Mouse (Mus musculus): ENCODE measurements around the gene Ttll6.

- no peak for TF ChIP-seq MAFK (IDR thresholded peaks at IDR 0.05; ENCODE audit: insufficient read depth, low read depth, low read length)
- no peak for TF ChIP-seq HCFC1 (IDR thresholded peaks at IDR 0.05; ENCODE audit: borderline replicate concordance, insufficient read depth, low read length)
Observed at GRCm38 (mm10) chr11:96092674-96093291, 40.8 kb upstream of the Ttll6 start.

Measured in ES-E14 (cell line).